ENCODE assay signal across 8 mouse cellular contexts in genomic region chr19:4442408-4442807, GRCm38 (mm10). TPM values are rescaled to one million over a fixed set of nuclear protein-coding genes. Genes with fewer than 3 reads are reported as not detected.
DNase-seq lines count a peak whose midpoint lies in the region; ATAC-seq and TF ChIP-seq lines count a peak whose summit lies in the region.

No protein-coding gene starts in this region.

- no peak overlapping the region for H3K4me3 ChIP-seq in forebrain, postnatal 0 days (ENCODE audit: low read depth, low read length)
- H3K4me3 ChIP-seq in hindbrain, embryonic 11.5 days (ENCODE audit: low read depth, low read length) = no peak overlapping the region

- WGBS in forebrain, postnatal 0 days = 6% methylated on average over 3 of the region's 3 CpGs
- 15% methylated on average over 3 of the region's 3 CpGs for WGBS in hindbrain, embryonic 11.5 days

- H3K4me2 ChIP-seq in forebrain, postnatal 0 days (ENCODE audit: low read depth) = no peak overlapping the region
- no peak overlapping the region for H3K4me2 ChIP-seq in hindbrain, embryonic 11.5 days (replicated peaks; ENCODE audit: low read depth, low read length)

- no peaks in the 10 kb centered on the region for H3K4me1 ChIP-seq in forebrain, postnatal 0 days (ENCODE audit: insufficient read depth)
- H3K4me1 ChIP-seq in hindbrain, embryonic 11.5 days (replicated peaks; ENCODE audit: control insufficient read depth, insufficient read depth, low read length) = no peaks in the 10 kb centered on the region; the same call in 1 of the 2 replicates

- H3K9me3 ChIP-seq in forebrain, postnatal 0 days (ENCODE audit: low read length) = no peaks in the 10 kb centered on the region
- H3K9me3 ChIP-seq in hindbrain, embryonic 11.5 days (ENCODE audit: control insufficient read depth, low read length) = no peaks in the 10 kb centered on the region

- H3K27ac ChIP-seq in forebrain, postnatal 0 days (ENCODE audit: low read depth, low read length) = no peak overlapping the region
- no peak overlapping the region for H3K27ac ChIP-seq in hindbrain, embryonic 11.5 days (ENCODE audit: low read depth, low read length)

- no peak overlapping the region for H3K9ac ChIP-seq in forebrain, postnatal 0 days
- H3K9ac ChIP-seq in hindbrain, embryonic 11.5 days (ENCODE audit: low read depth, low read length) = no peak overlapping the region

- TF ChIP-seq CTCF in forebrain, postnatal 0 days (IDR thresholded peaks at IDR 0.05; ENCODE audit: low read depth) = peak; percentile 90

- peak; percentile 71 for DNase-seq in R1 (ENCODE audit: low read depth, low spot score)
- peak; percentile 81 for DNase-seq in cerebellum, adult 8-10 months
- DNase-seq in forebrain, postnatal 0 days = peak; percentile 88
- DNase-seq in hindbrain, embryonic 11.5 days (ENCODE audit: low spot score) = peak; percentile 87
- peak; percentile 72 to 79 for DNase-seq in layer of hippocampus, postnatal 14 days (ENCODE audit: low spot score in 2 of 2)
- DNase-seq in lung, postnatal 25 days (ENCODE audit: low spot score) = peak; percentile 64
- peak; percentile 65 for DNase-seq in right cerebral cortex, postnatal 14 days
- DNase-seq in urinary bladder, postnatal 4 days (ENCODE audit: low spot score in 2 of 2) = peak; percentile 49 to 83

- H3K27me3 ChIP-seq in forebrain, postnatal 0 days (ENCODE audit: insufficient read depth, low read length) = peaks cover 9% of the 10 kb centered on the region; the same call in 1 of the 2 replicates
- H3K27me3 ChIP-seq in hindbrain, embryonic 11.5 days (ENCODE audit: control insufficient read depth, insufficient read depth, low read length) = peaks cover 13% of the 10 kb centered on the region; the same call in 1 of the 2 replicates

- no peaks in the 10 kb centered on the region for H3K36me3 ChIP-seq in forebrain, postnatal 0 days (ENCODE audit: insufficient read depth)
- no peaks in the 10 kb centered on the region for H3K36me3 ChIP-seq in hindbrain, embryonic 11.5 days (ENCODE audit: control insufficient read depth, insufficient read depth, low read length)

- peak; percentile 74; the same call in 1 of the 2 replicates for ATAC-seq in forebrain, postnatal 0 days
- ATAC-seq in hindbrain, embryonic 11.5 days (ENCODE audit: low FRiP score) = no peak

RNA-seq across cellular contexts. Expression of gene Rhod, which starts 3.2 kb away (rescaled TPM):
- total RNA-seq in forebrain, postnatal 0 days (2014; rRNA removed) = 3.6 and 5.2 TPM in 2 replicates
- polyA plus RNA-seq in forebrain, postnatal 0 days (2015; fragmentation: Nextera tagmentation; extraction: Ambion mirVana) = 4.3 and 4.7 TPM in 2 replicates
- polyA plus RNA-seq in hindbrain, embryonic 11.5 days (2014; fragmentation: Nextera tagmentation; extraction: Ambion mirVana) = 14.0 and 15.2 TPM in 2 replicates
- total RNA-seq in layer of hippocampus, postnatal 14 days (2021) = 1 to 10 TPM; 2.0 to 2.2 TPM

RNA-seq across cellular contexts. Expression of gene Syt12, which starts 34.8 kb away (rescaled TPM):
- 8.2 and 13.0 TPM in 2 replicates for total RNA-seq in forebrain, postnatal 0 days (2014; rRNA removed)
- 2.9 and 3.3 TPM in 2 replicates for polyA plus RNA-seq in forebrain, postnatal 0 days (2015; fragmentation: Nextera tagmentation; extraction: Ambion mirVana)
- polyA plus RNA-seq in hindbrain, embryonic 11.5 days (2014; fragmentation: Nextera tagmentation; extraction: Ambion mirVana) = 0.91 and 0.99 TPM in 2 replicates
- total RNA-seq in layer of hippocampus, postnatal 14 days (2021) = 10 to 100 TPM; 34.7 to 37.7 TPM

RNA-seq across cellular contexts. Expression of gene Kdm2a, which starts 44.3 kb away (rescaled TPM):
- 55.0 and 71.7 TPM in 2 replicates for total RNA-seq in forebrain, postnatal 0 days (2014; rRNA removed)
- polyA plus RNA-seq in forebrain, postnatal 0 days (2015; fragmentation: Nextera tagmentation; extraction: Ambion mirVana) = 13.1 and 19.5 TPM in 2 replicates
- 42.1 and 44.0 TPM in 2 replicates for polyA plus RNA-seq in hindbrain, embryonic 11.5 days (2014; fragmentation: Nextera tagmentation; extraction: Ambion mirVana)
- 10 to 100 TPM; 69.3 to 73.2 TPM for total RNA-seq in layer of hippocampus, postnatal 14 days (2021)

RNA-seq across cellular contexts. Expression of gene 2010003K11Rik, which starts 56.0 kb away (rescaled TPM):
- not detected in 2 replicates for total RNA-seq in forebrain, postnatal 0 days (2014; rRNA removed)
- polyA plus RNA-seq in forebrain, postnatal 0 days (2015; fragmentation: Nextera tagmentation; extraction: Ambion mirVana) = 0.13 TPM in 1 of 2 replicates, not detected in the other
- not detected in 2 replicates for polyA plus RNA-seq in hindbrain, embryonic 11.5 days (2014; fragmentation: Nextera tagmentation; extraction: Ambion mirVana)
- total RNA-seq in layer of hippocampus, postnatal 14 days (2021) = not detected
